Mouse (Mus musculus) thymus, postnatal 0 days (tissue): ENCODE measurements around the gene Lipc. TPM values are rescaled to one million over a fixed set of nuclear protein-coding genes. Genes with fewer than 3 reads are reported as not detected.
A peak's percentile ranks its signal among the peaks of the same experiment; 100 is the strongest.

Experiments used
- DNase-seq: peaks from one replicate; pipeline ENCODE4 v3.0.0-alpha.2; 2015; ENCODE audit warnings: low spot score
- polyA plus RNA-seq: library from polyadenylated mRNA; unstranded; fragments of >200 nt; fragmentation: Nextera tagmentation; extraction: Ambion mirVana; gene quantifications from 2 replicates; pipeline ENCODE4 v1.2.1, GENCODE M21; 2015

Lipc gene
- polyA plus RNA-seq, 1 experiment from 2014 or later = 0.25 TPM

DNA sequence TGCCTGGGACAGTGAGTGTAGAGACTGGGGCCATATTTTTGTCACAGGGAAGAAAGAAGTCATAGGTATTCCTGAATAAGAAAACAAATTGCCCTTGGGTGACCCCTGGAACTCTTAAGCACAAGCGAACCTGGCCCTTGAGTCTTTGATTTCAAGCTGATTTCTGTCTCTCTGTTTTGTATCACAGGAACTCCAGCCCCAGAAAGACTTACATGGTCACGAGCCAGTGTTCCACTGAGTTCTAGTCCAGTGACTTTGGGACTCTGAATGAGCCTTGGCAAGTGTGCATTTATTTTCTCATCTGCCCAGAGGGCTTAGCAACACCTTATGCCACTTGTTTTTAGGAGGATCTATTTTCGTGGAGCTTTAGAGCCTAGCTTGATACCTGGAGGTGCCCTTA lies 5.7 kb upstream of the Lipc start:
- DNase-seq = no peak

- no peak for DNase-seq
Measured at GRCm38 (mm10) chr9:70954226-70954625, 2.2 kb upstream of the Lipc start.

- no peak for DNase-seq
Measured at GRCm38 (mm10) chr9:70949336-70949735, 2.7 kb downstream of the Lipc start.

DNA sequence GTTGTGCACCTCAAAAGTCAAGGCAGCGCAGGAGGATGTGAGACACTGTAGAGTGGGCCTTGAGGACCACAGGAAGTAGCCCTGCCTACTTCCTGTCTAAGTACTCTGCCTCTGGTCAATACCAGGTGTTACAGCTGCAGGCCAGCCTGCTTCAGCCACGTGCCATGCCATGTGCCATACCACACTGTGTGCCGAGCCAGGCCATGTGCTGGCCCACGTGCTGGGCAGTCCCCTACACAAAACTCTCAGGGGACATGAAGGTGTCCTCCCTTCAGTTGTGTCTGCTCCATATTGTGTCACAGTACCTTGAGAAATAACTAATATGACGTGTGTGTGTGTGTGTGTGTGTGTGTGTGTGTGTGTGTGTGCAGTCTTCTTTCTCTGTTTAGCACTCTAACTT lies 4.7 kb downstream of the Lipc start:
- DNase-seq = no peak

GRCm38 (mm10) chr9:70942686-70943333 lies 9.2 kb downstream of the Lipc start:
- no peak for DNase-seq

GRCm38 (mm10) chr9:70939752-70940501 lies 12.1 kb downstream of the Lipc start:
- no peak for DNase-seq

GRCm38 (mm10) chr9:70938850-70939249 lies 13.2 kb downstream of the Lipc start:
- DNase-seq = no peak

DNA sequence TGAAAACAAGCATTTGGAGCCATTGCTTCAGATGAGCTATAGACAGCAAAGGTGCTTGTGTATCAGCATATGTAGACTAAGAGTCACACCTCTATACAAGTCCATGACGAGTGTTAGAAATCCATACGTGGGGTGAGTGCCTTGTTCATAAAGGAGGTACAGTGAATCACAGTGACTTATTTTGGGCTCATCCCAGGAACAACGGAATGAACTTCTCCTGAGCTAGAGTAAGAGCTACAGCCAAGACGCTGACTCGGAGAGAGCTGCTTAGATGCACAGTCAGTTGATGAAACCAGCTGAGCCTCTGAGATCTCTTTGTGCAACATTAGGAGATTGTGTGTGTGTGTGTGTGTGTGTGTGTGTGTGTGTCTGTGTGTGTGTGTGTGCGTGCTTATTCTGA lies 13.9 kb downstream of the Lipc start:
- no peak for DNase-seq

DNA sequence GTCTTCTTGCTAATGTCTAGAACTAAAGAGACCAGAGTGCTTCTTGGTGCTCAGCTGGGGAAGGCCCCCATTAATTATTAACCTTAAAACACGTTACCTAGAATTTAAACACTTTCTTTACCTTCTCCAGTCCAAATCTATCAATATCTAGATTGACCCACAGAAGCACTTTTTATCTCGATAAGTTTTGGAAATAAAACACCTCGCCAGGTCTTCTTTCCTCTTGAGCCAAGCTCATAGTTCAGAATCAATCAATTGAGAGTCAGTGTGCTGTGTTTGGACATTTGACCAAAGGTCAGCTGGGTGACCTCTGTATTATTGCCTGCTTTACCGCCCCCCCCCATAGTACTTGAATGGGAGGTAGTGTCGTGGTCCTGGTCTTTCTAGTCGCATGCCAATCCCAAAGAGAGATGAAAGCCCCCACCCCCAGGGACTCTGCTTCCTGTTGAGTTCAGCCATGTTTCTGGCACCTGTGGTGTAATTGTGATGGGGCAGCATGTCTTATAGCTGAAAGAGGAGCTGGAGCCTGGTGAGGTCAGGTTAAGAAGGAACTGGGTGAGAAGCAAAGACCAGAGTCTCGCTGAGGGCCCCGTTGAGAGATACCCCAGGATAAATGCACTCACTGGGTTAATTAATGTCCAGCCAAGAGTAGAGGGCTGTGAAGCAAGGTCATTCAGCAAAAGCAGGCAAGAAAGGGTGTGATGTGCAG lies 17.3 kb downstream of the Lipc start:
- DNase-seq = no peak

- no peak for DNase-seq
Measured at GRCm38 (mm10) chr9:70930641-70931020, 21.4 kb downstream of the Lipc start.

- DNase-seq = peak; percentile 21
Measured at GRCm38 (mm10) chr9:70929840-70930640, 22.0 kb downstream of the Lipc start.

DNA sequence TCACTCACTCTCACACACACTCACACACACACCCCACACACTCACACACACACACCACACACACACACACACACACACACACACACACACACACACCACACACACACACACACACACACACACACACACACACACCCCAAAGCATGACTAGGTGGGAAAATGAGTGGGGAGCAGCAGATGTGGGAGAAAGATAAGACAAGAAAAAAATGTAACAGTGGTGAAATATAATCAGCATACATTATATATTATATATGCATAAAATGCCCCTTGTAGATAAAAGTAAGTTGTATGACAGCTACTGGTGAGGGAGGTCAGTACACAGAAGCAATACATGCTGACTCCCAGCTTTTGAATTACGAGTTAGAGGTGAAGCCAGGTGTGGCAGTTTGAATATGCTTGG lies 23.6 kb downstream of the Lipc start:
- DNase-seq = no peak

- no peak for DNase-seq
Measured at GRCm38 (mm10) chr9:70927701-70928100, 24.3 kb downstream of the Lipc start.

DNA sequence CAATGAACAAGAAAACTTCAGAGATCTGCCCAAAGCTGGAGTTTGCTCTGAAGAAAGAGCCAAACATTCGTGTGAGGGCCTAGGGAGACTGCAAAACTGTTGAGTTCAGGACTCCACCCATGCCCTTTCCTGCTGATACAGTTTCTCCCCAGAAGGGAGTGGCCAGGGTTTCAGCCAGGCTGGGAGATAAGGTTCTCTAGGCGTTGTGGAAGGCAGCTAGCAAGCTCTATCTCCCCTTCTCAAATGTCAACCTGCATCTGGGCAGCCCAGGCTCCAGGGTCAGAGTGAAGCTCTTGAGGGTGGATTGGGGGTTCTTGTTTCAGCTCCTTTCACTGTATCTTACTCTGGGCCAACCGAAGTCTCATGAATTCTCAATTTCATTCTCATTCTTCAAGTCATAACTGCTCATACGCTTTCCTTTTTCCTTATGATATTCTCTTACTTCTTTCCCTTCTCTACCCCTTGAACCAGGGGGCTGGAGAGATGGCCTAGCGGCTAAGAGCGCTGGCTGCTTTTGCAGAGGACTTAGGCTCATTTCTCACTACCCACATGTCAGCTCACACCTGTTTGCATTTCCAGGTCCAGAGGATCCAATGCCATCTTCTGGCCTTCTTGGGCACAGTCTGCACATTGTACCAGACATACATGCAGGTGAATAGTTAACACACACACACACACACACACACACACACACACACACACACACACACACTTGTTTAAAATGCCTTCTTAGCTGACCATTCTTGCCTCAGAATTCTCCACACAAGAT lies 25.0 kb downstream of the Lipc start:
- no peak for DNase-seq

DNA sequence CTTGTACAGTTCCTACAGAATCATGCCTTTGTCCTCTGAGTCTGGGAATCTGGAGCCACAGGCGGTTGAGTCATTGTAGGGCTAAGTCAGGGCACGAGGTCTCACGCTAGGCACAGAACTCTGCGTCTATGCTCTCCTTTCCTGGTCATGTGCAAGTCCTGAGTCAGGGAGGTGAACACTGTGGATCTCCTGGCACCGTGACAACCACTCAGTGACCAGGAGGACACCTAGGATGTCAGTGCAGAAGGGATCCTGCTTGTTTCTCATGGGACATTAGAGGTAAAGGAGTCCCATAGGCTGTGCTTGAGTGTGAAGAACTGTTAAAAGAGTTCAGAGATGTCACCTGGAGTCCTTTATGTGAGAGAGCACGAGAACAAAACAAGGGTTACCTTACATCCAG lies 26.8 kb downstream of the Lipc start:
- no peak for DNase-seq

DNA sequence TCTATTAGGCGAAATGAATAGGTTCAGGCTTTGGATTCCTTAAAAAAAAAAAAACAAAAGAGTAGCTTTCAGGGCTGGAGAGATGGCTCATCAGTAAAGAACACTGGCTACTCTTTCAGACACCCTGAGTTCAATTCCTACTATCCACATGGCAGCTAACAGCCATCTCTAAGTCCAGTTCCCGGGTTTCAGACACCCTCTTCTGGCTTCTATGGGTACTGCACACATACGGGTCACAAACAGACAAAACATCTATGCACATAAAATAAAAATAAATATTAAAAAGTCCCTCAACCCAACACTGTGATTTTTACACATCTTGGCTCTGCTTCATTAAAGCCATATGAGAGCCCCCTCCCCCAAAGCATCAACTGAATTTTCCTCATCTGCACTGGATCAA lies 27.3 kb downstream of the Lipc start:
- no peak for DNase-seq

DNA sequence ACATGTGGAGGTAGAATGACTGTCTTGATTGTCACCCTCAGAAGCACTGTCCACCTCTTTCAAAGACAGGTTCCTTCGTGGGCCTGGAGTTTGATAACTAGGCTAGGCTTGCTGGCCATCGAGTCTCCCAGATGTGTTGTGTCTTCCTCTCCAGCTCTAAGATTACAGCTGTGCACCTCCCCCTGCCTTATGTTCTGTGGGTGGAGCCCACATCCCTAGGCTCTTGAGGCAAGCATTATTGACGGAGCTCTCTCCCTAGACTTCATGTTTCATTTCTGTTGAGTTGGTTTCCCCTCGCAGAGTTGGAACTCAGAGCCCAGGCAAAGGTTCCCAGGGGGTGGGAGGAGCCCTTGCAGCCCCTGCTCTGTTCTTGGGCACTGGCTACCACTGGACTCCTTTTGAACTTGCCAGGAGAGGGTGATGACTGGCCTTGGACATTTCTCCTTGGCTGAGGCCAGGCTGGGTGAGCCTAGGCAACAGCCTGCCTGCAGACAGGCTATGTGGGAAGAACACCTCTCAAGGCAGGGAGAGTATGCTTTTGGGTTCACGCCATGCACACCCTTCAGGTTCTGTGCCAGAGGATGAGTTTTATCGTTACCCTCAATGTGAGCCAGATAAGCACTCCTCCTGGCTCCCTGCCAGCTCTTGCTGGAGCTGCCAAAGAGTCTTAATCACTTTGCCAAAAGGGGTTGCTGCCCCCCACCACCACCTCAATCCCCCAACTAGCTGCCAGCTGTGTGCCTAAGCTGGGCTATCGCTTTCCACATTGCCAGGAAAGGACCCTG lies 30.1 kb downstream of the Lipc start:
- no peak for DNase-seq

DNA sequence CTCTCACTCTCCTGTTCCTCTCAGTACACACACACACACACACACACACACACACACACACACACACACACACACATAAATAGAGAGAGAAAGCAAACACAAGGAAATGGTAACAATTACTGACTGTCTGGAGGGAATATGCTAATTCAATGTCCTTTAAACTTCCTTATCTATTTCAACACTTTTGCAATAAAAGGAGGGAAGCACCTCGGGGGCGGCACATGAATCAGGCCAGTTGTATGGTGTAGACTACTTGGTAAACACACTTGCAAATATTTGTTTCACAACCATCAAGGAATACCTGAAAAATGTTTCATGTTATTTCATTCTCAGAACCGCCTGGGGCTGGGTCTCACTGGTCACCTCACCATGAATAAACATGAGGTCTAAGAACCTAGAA lies 30.9 kb downstream of the Lipc start:
- DNase-seq = no peak

- DNase-seq = no peak
Measured at GRCm38 (mm10) chr9:70919271-70919670, 32.8 kb downstream of the Lipc start.

GRCm38 (mm10) chr9:70916516-70916915 lies 35.5 kb downstream of the Lipc start:
- no peak for DNase-seq
